Mouse (Mus musculus): ENCODE measurements at regions not wholly inside any gene's neighbourhood (a gene's known extent, or its start where the extent isn't known, plus 50 kb on each side); places are given as distances from the start of the nearest gene placed in this dataset.

DNA sequence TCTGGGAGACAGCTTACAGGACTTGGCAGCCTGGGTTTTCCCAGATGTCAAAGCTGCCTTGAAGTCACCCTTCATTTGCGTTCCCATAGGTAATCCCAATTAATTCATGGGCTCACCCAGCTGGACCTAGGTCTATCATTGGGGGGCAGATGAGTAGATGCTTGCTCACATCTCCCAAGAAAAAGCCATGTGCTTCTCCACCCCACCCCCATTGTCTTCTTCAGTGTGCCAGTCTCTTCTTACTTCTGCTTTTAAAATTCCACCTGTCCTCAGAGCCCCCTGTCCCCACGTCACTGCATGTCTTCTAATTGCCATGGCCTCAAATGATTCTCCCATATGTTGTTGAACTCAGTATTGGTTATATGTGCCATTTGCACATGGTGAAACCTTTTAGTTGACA lies 240.9 kb upstream of the Runx1 start:
- DNase-seq (ENCODE audit: low spot score): no peak

DNA sequence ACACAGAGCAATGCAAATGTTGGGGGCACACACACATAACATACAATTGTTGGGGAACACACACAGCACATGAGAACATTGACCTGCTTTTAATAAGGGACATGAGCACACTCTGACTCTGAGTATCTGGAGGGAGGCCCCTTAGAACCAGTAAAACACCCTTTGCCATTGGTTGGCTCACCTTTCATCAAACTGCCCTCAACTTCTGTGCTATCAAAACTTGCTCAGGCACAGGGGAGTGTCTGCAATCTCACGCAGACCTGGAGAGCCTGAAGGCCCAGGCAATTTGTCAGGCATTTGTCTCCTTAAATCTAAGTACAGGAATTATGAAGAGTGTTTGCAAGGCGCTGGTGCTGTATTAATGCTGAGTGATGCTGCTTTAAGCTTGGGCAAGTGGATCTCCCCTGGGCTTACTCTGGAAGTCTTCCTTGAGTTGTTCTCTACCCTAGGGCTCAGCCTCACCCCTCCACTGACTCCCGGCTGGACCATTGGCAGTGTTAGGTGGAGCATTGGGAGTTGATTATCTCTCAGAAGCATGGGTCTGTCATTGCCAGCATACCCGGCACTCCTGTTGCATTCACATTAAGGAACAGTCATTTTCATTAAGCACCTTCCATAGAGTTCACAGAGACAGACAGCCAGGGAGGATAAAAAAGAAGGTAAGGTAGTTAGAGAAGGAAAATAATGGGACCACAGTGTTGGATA lies 235.7 kb upstream of the Runx1 start:
- DNase-seq (ENCODE audit: low spot score): no peak

DNA sequence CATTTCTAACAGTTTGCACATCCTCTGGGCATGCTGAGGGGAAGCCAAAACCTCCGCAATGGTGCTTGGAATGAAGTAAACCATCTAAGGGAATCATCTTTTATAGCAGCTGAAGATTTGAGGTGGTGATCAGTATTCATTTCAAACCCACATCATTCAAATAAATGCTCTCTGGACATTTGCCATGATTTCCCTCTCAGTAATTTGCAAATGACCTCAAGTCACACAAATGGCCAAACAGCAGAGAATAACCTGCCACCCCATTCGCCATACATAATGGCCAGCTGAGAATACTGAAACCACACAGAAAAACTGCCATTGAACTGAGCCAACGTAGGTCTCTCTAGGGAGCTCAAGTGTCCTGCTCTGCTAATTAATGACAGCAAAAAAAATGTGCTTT lies 230.3 kb upstream of the Runx1 start:
- peak; percentile 17 for DNase-seq (ENCODE audit: low spot score)

DNA sequence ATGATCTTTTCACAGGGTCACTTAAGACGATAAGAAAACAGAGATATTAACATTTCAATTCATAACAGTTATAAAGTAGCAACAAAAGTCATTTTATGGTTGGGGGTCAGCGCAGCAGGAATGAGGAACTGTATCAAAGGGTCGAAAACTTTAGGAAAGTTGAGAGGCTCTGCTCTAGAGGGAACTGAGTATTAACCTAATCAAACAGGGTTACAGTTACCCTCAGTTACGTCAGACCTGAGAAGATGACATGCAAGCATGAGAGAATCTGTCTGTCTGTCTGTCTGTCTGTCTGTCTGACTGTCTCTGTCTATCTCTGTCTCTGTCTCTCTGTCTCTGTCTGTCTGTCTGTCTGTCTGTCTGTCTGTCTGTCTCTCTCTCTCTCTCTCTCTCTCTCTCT lies 229.6 kb upstream of the Runx1 start:
- DNase-seq (ENCODE audit: low spot score): no peak

DNA sequence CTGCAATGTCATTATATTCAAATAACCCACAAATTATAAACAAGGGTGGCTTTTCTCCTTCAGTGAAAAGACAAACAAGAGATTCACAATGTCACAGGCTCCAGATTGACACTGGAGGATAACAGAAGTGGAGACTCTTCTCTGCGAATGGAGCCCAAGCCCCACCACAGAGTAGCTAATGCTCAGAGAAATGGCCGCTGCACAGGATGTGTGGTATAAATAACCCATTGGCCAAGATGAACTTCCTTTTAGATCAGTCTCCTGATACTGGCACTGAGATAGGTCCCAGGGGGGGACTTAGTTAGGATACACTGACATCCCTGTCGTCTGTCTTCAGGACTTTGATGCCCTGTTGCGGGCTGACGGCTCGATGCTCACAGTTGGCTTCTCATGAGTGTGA lies 225.3 kb upstream of the Runx1 start:
- no peak for DNase-seq (ENCODE audit: low spot score)

DNA sequence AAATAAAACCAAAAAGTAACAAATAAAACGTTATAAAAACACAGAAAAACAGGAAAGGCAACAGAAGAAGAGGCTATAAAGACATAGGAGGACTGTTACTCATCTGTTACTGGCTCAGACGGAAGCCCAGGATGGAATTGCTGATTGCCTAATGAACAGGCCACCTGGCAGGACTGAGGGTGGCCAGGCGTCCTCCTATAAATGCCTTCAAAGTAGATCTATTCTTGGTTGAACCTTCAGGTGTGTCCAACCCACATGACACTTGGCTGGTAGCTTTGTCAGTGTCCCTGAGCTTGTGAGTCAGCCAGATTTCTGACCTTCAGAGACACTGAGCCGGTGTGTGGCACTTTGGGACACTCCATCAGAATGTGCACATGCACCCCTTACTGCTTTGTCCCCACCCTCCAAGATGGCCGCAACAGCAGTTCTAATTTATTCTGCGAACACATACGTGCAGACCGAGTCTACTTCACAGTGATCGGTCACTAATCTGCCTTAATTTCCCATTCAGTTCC lies 222.5 kb upstream of the Runx1 start:
- no peak for DNase-seq (ENCODE audit: low spot score)

DNA sequence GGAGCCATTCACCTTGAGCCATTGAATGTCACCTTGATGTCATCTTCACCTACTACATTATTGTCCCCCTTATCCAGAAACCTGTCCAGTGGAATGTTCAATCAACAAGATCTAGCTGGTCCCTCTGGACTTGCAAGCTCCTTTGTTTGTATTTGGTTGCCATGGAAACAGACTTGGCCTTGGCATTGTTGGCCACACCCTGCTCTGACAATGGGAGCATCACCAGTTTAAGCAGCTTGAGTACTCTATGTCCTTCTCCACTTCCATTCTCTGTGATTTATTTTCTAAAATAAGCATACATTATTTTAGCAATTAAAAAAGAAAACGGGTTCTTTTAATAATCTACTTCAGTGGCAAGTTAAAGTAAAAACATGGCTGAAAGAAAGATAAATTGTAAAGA lies 221.6 kb upstream of the Runx1 start:
- DNase-seq (ENCODE audit: low spot score): peak; percentile 11

DNA sequence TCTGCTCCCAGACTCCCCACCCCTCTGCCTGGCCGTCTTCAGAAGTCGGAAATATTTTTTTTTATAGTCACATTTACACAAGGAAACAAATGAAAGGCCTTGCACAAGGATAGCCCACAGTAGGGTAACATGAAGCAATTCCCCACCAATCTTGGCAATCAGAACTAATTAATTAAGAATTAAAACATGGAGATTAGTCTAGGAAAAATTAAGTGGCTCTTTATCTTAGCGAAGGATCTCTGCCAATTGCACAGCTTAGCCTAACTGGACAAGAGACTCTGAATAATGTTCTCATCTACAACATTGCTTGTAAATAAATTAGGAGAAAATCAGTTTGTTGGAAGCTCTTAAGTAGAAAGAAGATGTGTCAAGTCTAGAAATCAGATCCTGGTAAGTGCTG lies 220.3 kb upstream of the Runx1 start:
- DNase-seq (ENCODE audit: low spot score): no peak

DNA sequence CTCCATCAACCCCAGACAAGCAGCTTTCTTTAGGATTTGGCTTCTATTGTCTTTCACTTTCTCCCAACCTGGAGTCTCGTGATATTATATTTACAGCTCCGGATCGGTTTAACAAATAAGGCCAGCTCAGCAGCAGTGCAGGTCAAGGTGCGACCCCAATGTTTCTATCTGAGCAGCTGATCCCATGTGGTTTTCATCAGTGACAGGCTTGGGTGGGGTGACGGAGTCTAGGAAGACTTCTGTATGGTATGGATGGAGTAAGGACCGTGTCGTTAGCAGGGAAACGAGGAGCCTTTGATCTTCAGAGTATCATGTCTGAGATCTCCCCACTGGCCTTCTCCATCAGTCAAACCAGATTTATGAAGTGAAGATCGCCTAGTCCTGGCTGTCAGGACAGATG lies 217.4 kb upstream of the Runx1 start:
- DNase-seq (ENCODE audit: low spot score): no peak

DNA sequence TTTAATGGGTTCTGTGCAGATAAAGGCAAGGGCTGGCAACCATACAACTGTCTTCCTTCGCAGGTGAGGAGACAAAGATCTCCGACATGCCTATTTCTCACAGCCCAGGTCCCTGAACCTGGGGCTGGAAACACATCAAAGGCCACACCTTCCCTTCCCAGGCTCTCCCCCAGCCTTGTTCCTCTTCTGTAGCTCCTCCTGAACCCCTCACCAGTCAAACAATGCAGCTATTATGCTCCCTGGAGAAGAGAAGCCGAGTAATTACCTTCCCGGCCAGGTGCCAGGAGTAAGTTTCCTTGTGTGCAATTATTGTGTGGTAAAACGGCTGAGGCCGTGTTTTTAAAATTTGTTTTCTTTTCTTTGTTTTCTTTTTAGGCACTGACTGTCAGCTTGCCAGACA lies 217.0 kb upstream of the Runx1 start:
- DNase-seq (ENCODE audit: low spot score): no peak

DNA sequence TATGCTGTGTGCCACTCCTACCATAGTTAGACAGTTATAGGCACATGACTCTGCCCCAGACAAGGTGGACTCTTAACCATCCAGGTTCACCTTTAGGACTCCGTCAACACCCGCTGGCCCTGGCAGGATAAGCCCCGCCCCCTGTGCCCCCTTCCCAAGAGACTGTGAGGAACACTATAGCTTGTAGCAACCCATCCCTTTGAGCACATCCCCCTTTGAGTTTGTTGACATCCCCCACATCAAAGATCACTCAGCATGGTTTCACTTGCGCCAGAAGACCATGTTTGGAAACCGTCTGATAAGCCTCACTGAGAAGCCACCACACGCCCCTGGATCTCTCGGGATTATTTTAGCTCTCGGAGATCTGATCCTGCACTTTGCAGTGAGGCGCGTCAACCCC lies 216.5 kb upstream of the Runx1 start:
- no peak for DNase-seq (ENCODE audit: low spot score)

DNA sequence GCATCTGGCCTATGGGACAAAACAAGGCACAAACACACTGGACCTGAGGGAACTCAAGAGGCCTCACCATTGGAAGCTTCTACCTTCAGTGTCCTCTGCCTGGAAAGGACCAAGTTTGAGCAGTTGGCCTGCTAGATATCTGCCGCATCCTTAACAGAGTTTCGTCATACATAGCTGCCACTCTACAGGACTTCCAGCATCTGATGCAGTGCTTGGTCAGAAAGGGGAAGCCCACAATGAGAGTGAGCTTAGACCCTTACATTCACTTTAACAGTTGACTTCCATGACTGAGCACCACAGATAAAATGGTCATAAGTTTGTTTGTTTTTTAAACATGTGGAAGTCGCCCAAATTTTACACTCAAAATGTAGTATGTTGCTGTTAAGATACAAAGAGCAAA lies 215.9 kb upstream of the Runx1 start:
- DNase-seq (ENCODE audit: low spot score): no peak

DNA sequence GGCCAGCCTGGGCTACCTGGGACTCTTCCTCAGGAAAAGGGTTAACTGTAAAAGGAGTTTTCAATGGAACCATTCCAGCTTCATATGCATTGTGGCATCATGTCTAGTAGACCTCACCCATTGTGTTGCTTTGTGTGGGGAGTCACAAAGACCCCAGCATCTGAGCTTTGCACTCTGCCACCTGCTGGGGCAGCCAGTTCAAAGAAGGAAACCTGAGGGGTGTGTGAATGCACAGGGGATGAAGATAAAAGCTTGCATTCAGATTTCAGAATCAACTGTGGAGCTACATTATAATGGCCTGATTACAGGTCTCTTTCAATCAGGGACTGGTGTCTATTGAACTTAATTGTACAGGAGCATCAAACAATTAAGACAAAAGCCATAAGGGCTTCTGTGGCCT lies 215.4 kb upstream of the Runx1 start:
- DNase-seq (ENCODE audit: low spot score): no peak

DNA sequence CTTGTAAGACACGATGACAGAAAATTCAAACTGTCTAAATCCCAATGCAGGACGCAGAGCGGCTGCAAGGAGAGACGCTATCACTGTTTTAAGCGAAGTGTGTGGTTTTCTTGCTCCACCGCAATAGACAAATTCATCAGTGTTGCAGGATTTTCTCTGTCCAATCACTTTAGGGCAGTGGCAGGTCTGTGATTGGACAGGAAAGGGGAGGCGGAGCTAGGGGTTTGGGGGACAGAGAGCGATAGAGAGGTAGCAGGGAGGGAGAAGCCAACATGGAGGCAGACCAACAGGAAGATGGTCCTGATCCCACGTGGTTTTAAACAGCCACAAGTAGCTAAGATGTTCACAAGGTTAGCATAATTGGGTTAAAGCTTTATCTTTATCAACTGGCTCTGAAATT lies 209.7 kb upstream of the Runx1 start:
- DNase-seq (ENCODE audit: low spot score): no peak

DNA sequence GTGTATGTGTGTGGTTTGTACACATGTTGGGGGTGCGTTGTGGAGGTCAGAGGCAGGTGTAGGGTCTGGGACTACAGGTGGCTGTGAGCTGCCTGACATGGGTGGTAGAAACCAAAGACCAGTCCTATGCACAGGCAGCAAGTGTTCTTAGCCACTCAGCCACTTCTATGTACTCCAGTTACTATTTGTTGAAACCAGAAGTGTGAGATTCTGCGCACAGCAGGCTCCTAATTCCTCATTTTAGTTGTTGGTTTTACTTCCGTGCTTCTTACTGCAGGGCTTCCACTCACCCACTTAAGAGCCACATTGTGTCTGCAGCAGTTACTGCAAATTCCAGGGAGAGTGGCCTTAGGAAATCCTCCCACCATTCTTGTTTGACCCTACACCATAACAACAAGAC lies 208.0 kb upstream of the Runx1 start:
- DNase-seq (ENCODE audit: low spot score): no peak

DNA sequence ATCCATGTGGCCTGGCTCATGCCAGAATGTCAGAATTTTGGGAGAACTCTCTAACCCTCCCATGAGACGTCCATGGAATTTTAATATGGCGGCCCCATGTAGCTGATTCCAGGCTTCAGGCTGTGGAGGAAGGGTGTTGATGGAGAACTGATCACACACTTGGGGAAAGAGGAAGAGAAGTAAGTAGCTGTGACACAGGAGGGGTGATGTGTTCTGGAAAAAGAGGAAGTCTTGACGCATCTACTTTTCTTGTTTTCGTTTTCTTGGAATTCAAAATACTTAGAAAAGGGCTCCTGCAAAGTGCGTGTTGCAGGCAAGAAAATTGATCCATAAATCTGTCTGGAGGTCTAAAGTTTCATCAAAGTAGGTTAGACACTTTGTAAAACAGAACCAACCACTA lies 205.7 kb upstream of the Runx1 start:
- DNase-seq (ENCODE audit: low spot score): no peak

DNA sequence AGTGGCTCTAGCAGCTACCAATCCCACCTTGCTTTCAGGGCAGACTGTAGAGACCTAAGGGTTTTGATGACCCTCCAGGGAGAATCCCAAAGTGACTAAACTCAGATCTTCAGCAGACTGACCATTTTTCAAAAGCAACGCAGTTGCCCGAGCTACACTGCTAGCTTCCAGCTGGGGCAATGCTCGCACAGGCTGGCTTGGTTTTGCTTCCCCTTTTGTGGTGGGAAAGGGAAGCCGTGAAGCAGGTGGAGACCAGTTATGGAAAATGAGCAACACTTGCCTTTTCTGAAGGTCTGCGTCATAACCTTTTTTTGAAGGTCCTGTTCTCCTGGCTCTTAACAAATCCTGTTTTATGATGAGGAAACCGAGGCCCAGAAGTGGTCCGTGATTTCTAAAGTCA lies 202.7 kb upstream of the Runx1 start:
- no peak for DNase-seq (ENCODE audit: low spot score)

DNA sequence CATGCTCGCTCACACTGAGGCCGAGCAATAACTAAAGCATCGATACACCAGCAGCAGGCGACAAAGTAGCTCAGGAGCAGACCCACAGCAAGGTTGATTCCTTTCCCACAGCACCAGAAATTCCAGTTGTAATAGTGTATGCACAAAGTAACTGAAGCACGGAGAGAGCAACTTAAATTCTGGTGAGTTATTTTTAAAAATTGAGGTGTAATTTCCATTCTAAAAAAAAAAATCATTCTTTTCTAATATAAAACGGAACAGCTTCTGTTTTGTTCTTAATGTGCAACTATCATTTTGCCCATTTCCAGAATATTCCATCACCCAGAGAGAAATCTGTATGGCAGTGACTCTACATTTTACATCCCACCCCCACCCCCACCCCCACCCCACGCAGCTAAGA lies 202.1 kb upstream of the Runx1 start:
- no peak for DNase-seq (ENCODE audit: low spot score)

DNA sequence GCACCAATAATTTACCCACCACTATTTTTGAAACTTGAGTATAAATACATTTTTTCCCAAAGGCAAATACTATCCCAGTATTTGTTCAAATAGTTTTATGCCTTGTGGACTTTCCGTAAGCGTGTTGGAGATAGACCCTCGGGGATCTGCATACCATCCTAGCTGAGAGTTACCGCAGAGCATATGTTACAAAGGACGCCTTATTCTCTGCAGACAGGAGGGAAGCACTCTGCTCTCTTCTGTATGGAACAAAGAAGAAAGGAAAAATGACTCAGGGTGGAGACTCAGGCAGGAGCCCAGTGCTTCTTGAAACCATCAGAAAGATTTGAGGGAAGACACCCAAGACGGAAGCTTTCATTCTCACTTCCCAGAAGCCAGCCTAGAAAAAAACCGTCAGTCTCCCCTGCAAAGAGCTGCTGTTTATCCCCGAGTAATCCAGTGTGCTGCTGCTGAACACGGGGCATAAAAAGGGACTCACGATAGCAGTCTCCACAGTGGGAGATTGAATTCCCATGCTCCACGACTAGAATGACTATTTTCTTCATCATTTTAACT lies 200.2 kb upstream of the Runx1 start:
- no peak for DNase-seq (ENCODE audit: low spot score)

DNA sequence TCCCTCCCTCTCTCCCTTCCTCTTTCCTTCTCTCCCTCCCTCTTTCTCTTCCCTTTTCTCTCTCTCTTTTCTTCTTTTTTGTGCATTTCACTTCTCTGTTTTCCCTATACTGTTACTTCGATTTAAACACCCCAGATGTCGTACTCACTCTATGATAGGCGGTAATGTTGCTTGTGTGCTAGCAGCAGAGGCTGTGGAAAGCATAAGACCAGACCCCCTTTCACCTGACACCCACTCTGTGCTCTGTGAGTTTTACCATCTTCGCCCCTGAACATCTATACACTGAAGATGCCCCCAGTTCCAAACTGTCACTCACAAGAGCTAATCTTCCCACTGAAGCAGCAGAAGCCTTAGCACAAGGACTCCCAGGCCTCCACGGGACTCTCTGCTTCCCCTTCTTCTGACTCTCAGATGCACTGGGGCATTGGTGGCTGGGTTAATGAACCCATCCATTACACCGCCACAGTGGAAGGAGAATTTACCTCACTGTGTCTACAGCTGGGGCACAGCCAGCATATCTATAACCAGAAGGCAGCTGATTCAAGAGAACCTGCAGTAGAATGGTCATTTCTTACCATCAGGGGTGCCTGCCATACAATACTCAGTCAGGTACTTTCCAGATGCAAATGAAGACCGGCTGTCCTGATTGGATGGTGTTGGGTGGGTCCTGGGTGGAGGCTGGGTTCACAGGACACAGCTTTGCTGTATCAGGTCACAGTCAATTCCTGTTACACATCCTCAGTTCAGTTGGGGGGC lies 194.0 kb upstream of the Runx1 start:
- no peak for DNase-seq (ENCODE audit: low spot score)

DNA sequence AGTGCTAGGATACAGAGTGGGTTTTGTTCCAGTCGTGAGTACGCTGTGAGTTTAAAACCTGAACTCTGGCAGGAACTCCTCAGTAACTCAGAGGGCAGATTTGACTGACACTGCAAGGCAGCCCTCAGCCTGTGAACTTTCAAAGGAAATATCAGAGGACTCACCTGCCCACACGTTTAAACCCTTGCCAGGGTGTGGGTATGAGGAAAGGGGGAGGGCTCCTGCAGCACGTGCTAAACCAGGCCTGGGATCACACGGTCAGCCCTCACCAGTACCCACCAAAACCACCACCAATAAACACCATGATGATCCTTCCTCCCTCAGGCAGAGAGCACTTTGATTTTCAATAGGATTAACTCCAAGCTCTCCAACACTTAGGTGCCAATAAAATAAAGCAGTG lies 192.8 kb upstream of the Runx1 start:
- no peak for DNase-seq (ENCODE audit: low spot score)

DNA sequence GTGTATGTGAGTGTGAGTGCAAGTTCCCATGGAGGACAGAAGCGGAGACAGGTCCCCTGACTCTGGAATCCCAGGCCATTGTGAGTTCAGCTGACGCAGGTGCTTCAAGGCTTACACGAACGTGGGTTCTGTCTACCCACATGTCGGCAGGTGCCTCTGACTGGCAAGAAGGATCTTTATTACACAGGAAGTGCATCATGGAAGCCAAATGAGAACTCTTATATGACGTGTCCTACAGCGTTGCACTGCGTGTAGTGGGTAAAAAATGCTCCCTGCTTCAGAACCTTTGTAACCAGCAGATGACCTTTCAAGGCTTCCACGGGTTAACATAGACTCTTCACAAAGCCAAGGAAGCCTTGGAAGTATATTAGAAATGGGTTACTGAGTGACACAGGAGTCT lies 191.1 kb upstream of the Runx1 start:
- no peak for DNase-seq (ENCODE audit: low spot score)

DNA sequence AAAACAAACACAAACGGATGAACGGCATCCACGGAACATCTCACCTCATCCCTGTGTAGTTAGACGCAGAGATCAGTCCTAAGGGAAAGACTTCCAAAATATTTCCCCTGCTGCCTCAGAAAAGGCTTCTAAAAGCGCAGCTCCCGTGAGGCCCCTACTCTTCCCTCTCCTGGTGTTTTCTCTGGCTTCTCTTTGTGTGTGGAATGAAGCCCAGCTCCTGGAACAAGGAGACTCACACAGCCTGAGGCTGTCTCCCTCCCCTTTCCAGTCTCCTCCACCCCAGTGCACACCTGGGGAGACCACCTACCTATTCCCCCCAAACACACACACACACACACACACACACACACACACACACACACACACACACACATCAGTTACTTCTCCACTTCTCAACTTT lies 189.7 kb upstream of the Runx1 start:
- no peak for DNase-seq (ENCODE audit: low spot score)

DNA sequence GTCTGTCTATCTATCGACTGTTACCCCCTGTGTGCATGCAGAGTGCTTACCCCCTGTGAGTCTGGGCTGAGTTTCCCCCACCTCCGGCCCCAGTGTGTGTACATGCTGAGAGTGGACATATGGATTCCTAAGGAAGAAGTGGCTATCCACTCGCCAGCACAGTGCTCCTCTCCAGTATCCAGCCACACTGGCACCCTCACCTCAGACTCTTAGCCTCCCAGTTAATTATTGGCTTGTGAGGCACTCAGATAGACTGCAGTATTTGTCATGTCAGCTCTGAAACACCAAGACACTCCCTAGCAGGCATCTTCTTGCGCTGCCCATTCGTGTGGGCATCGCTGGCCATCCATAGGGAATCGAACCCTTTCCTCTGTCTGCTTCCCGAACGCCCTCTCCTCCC lies 189.0 kb upstream of the Runx1 start:
- no peak for DNase-seq (ENCODE audit: low spot score)

All from adipocyte (in vitro differentiated cells).